Mouse (Mus musculus) kidney, adult 10 weeks (tissue): Measurements from ENCODE around the gene Uimc1. TPM values are rescaled to one million over a fixed set of nuclear protein-coding genes. Genes with fewer than 3 reads are reported as not detected.

ENCODE experiments used
- polyA plus RNA-seq: library from polyadenylated mRNA; stranded (reverse); fragments of 350-450 nt; fragmentation: Illumina TruSeq; extraction: RNeasy Lipid Tissue Mini Kit (QIAGEN cat#74804); gene quantifications from one replicate; pipeline ENCODE4 v1.2.3, GENCODE M21; 2014; ENCODE audit warnings: low read depth, low replicate concordance

Uimc1 gene
- polyA plus RNA-seq = 35.8 TPM

GRCm38 (mm10) chr13:55099726-55100478, at the start of gene Uimc1:
TSS of gene Uimc1 (minus strand) at chr13:55100300.

GRCm38 (mm10) chr13:55133448-55133847, 33.3 kb upstream of the Uimc1 start, which contains the start of gene Gm17617:
TSS of gene Gm17617 (minus strand) at chr13:55133548.

GRCm38 (mm10) chr13:55105045-55105952, 5.2 kb upstream of the Uimc1 start, which contains the start of gene Zfp346:
TSS of gene Zfp346 (plus strand) at chr13:55105311.

GRCm38 (mm10) chr13:55021194-55021779, 78.8 kb downstream of the Uimc1 start, which contains the start of gene Hk3:
TSS of gene Hk3 (minus strand) at chr13:55021385.

Other genes starting within 250 kb of the Uimc1 start
- not detected for gene Unc5a, start 150.9 kb downstream of the Uimc1 start, polyA plus RNA-seq
- gene Hk3, start 78.9 kb downstream of the Uimc1 start, polyA plus RNA-seq = not detected
- gene Zfp346, start 5.0 kb upstream of the Uimc1 start, polyA plus RNA-seq = 4.5 TPM
- not detected for gene Gm17617, start 33.2 kb upstream of the Uimc1 start, polyA plus RNA-seq
- 0.65 TPM for gene Fgfr4, start 52.3 kb upstream of the Uimc1 start, polyA plus RNA-seq
- 58.6 TPM for gene Nsd1, start 109.5 kb upstream of the Uimc1 start, polyA plus RNA-seq
- gene Prelid1, start 220.2 kb upstream of the Uimc1 start, polyA plus RNA-seq = 11.6 TPM
- gene Rab24, start 221.6 kb upstream of the Uimc1 start, polyA plus RNA-seq = 10.4 TPM
- gene Mxd3, start 229.5 kb upstream of the Uimc1 start, polyA plus RNA-seq = not detected